Mouse (Mus musculus): ENCODE measurements around the gene Lrrc8b. TPM values are rescaled to one million over a fixed set of nuclear protein-coding genes. Genes with fewer than 3 reads are reported as not detected.

Gene Lrrc8b
- polyA plus RNA-seq, 1 experiment = 17.9 TPM

DNA sequence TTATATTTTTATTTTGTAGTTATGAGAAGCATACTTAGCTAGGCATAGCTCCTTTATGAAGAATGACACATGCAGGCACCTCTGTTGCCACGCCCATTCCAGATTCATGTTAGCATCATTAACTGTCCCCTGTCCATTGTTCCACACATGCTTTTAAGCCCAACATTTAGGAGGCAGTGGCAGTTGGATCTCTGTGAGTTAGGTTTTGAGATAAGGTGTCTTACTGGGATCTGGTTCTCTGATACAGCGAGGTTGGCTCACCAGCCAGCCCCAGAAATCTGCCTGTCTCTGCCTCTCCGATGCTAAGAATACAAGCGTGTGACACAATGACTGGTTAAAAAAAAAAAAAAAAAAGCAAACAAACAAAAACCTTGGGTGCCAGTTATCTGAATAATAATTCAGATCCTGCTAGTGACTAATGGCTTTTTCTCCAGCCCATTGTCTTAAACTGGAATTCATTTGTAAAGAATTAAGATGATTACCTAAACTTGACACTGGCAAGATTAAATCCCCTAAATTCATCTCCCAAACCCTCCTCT is 110.6 kb downstream of the Lrrc8b start:
- TF ChIP-seq CTCF (conservative IDR thresholded peaks at IDR 0.05; ENCODE audit: insufficient read depth, insufficient read length, low read depth, low read length) (no peak), POLR2A (IDR thresholded peaks at IDR 0.05; ENCODE audit: low read depth, low read length) (no peak)

GRCm38 (mm10) chr5:105526766-105527165 is 111.2 kb downstream of the Lrrc8b start:
- H3K27ac ChIP-seq (ENCODE audit: insufficient read depth, low read depth, low read length) = no peak overlapping the region; the same call in 1 of the 2 replicates
- DNase-seq = peak; percentile 20
- H3K4me3 ChIP-seq (ENCODE audit: insufficient read depth, low read depth, low read length) = no peak overlapping the region
- 71% methylated on average over 9 of the region's 9 CpGs for WGBS
- TF ChIP-seq CTCF (conservative IDR thresholded peaks at IDR 0.05; ENCODE audit: insufficient read depth, insufficient read length, low read depth, low read length) (no peak), POLR2A (IDR thresholded peaks at IDR 0.05; ENCODE audit: low read depth, low read length) (no peak)
- H3K36me3 ChIP-seq (ENCODE audit: control insufficient read depth, insufficient read depth, low read length) = no peaks in the 10 kb centered on the region
- H3K4me1 ChIP-seq (ENCODE audit: control insufficient read depth, insufficient read depth, low read length) = no peaks in the 10 kb centered on the region
- no peaks in the 10 kb centered on the region for H3K27me3 ChIP-seq (replicated peaks; ENCODE audit: control insufficient read depth, insufficient read depth, low read length)

More for the DNA sequence above, 110.6 kb downstream of the Lrrc8b start:
- H3K4me3 ChIP-seq (ENCODE audit: insufficient read depth, low read depth, low read length) = no peak overlapping the region
- no peak for DNase-seq
- no peaks in the 10 kb centered on the region for H3K36me3 ChIP-seq (ENCODE audit: control insufficient read depth, insufficient read depth, low read length)
- no peaks in the 10 kb centered on the region for H3K27me3 ChIP-seq (replicated peaks; ENCODE audit: control insufficient read depth, insufficient read depth, low read length)
- H3K27ac ChIP-seq (ENCODE audit: insufficient read depth, low read depth, low read length) = no peak overlapping the region; the same call in 1 of the 2 replicates
- WGBS = 85% methylated on average over 4 of the region's 4 CpGs
- no peaks in the 10 kb centered on the region for H3K4me1 ChIP-seq (ENCODE audit: control insufficient read depth, insufficient read depth, low read length)

- TF ChIP-seq POLR2A (IDR thresholded peaks at IDR 0.05; ENCODE audit: low read depth, low read length) (no peak), CTCF (conservative IDR thresholded peaks at IDR 0.05; ENCODE audit: insufficient read depth, insufficient read length, low read depth, low read length) (no peak)
- no peaks in the 10 kb centered on the region for H3K4me1 ChIP-seq (ENCODE audit: control insufficient read depth, insufficient read depth, low read length)
- WGBS = 62% methylated on average over 23 of the region's 23 CpGs
Measured at GRCm38 (mm10) chr5:105527477-105528331, 112.1 kb downstream of the Lrrc8b start.

DNA sequence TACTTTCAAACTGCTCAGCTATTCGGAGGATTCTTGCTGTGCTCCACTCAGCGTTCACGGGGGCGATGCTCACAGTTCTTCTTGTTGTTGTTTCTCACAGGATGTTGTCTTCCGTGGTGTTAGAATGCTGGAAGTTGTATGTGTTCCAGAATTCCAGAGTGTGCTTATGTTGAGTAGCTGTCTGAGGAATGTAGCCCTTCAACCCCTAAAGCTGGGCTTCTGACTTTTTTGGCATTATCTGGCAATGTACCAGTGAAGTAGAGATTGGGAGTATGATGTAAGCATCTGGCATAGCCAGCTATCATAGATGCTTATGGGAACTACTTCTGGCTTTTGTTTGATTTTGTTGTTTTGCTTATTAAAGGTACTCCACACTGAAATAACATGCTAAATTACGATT is 115.0 kb downstream of the Lrrc8b start:
- 53% methylated on average over 6 of the region's 6 CpGs for WGBS
- DNase-seq = no peak
- no peak for TF ChIP-seq POLR2A (IDR thresholded peaks at IDR 0.05; ENCODE audit: low read depth, low read length)
- TF ChIP-seq CTCF (conservative IDR thresholded peaks at IDR 0.05; ENCODE audit: insufficient read depth, insufficient read length, low read depth, low read length) = no peak
- H3K27me3 ChIP-seq (replicated peaks; ENCODE audit: control insufficient read depth, insufficient read depth, low read length) = no peaks in the 10 kb centered on the region
- no peak overlapping the region for H3K27ac ChIP-seq (ENCODE audit: insufficient read depth, low read depth, low read length)
- H3K4me1 ChIP-seq (ENCODE audit: control insufficient read depth, insufficient read depth, low read length) = no peaks in the 10 kb centered on the region
- no peaks in the 10 kb centered on the region for H3K36me3 ChIP-seq (ENCODE audit: control insufficient read depth, insufficient read depth, low read length)
- no peak overlapping the region for H3K4me3 ChIP-seq (ENCODE audit: insufficient read depth, low read depth, low read length)

More at GRCm38 (mm10) chr5:105527477-105528331, 112.1 kb downstream of the Lrrc8b start:
- Histone ChIP-seq H3K27ac (ENCODE audit: insufficient read depth, low read depth, low read length) (no peak overlapping the region), H3K36me3 (ENCODE audit: control insufficient read depth, insufficient read depth, low read length) (no peaks in the 10 kb centered on the region), H3K27me3 (replicated peaks; ENCODE audit: control insufficient read depth, insufficient read depth, low read length) (no peaks in the 10 kb centered on the region), H3K4me3 (ENCODE audit: insufficient read depth, low read depth, low read length) (no peak overlapping the region)
- peak; percentile 11 for DNase-seq

- H3K27me3 ChIP-seq (replicated peaks; ENCODE audit: control insufficient read depth, insufficient read depth, low read length) = no peaks in the 10 kb centered on the region
- no peaks in the 10 kb centered on the region for H3K4me1 ChIP-seq (ENCODE audit: control insufficient read depth, insufficient read depth, low read length)
- DNase-seq = no peak
- TF ChIP-seq POLR2A (IDR thresholded peaks at IDR 0.05; ENCODE audit: low read depth, low read length) = no peak
- TF ChIP-seq CTCF (conservative IDR thresholded peaks at IDR 0.05; ENCODE audit: insufficient read depth, insufficient read length, low read depth, low read length) = no peak
- no peaks in the 10 kb centered on the region for H3K36me3 ChIP-seq (ENCODE audit: control insufficient read depth, insufficient read depth, low read length)
- 94% methylated on average over 3 of the region's 3 CpGs for WGBS
- no peak overlapping the region for H3K27ac ChIP-seq (ENCODE audit: insufficient read depth, low read depth, low read length)
- H3K4me3 ChIP-seq (ENCODE audit: insufficient read depth, low read depth, low read length) = no peak overlapping the region
Measured at GRCm38 (mm10) chr5:105535186-105535585, 119.6 kb downstream of the Lrrc8b start.

DNA sequence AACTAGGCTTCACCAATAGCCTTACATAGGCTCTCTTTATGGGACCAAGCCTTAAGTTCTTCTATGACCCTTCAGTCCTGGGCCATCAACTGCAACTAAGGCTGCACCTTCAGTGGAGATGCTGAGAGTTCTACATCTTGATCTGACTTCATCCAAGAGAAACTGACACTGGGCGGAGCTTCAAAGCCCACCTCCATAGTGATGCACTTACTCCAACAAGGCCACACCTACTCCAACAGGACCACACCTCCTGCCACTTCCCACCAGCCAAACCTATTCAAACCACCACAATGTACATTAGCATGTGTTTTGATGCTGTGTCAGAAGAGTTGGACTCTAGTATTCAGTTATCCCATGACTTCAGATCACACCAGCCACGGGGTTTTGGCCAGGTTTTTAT is 120.6 kb downstream of the Lrrc8b start:
- no peak for DNase-seq
- WGBS = 95% methylated on average over 2 of the region's 2 CpGs
- TF ChIP-seq CTCF (conservative IDR thresholded peaks at IDR 0.05; ENCODE audit: insufficient read depth, insufficient read length, low read depth, low read length) (no peak), POLR2A (IDR thresholded peaks at IDR 0.05; ENCODE audit: low read depth, low read length) (no peak)

GRCm38 (mm10) chr5:105537101-105537723 is 121.6 kb downstream of the Lrrc8b start:
- TF ChIP-seq CTCF (conservative IDR thresholded peaks at IDR 0.05; ENCODE audit: insufficient read depth, insufficient read length, low read depth, low read length) (no peak), POLR2A (IDR thresholded peaks at IDR 0.05; ENCODE audit: low read depth, low read length) (no peak)
- H3K36me3 ChIP-seq (ENCODE audit: control insufficient read depth, insufficient read depth, low read length) = no peaks in the 10 kb centered on the region
- H3K27ac ChIP-seq (ENCODE audit: insufficient read depth, low read depth, low read length) = no peak overlapping the region
- DNase-seq = no peak
- no peaks in the 10 kb centered on the region for H3K4me1 ChIP-seq (ENCODE audit: control insufficient read depth, insufficient read depth, low read length)
- H3K27me3 ChIP-seq (replicated peaks; ENCODE audit: control insufficient read depth, insufficient read depth, low read length) = no peaks in the 10 kb centered on the region
- 41% methylated on average over 11 of the region's 11 CpGs for WGBS
- H3K4me3 ChIP-seq (ENCODE audit: insufficient read depth, low read depth, low read length) = no peak overlapping the region

More for the DNA sequence above, 120.6 kb downstream of the Lrrc8b start:
- Histone ChIP-seq H3K27ac (ENCODE audit: insufficient read depth, low read depth, low read length) (no peak overlapping the region), H3K4me1 (ENCODE audit: control insufficient read depth, insufficient read depth, low read length) (no peaks in the 10 kb centered on the region), H3K4me3 (ENCODE audit: insufficient read depth, low read depth, low read length) (no peak overlapping the region), H3K36me3 (ENCODE audit: control insufficient read depth, insufficient read depth, low read length) (no peaks in the 10 kb centered on the region), H3K27me3 (replicated peaks; ENCODE audit: control insufficient read depth, insufficient read depth, low read length) (no peaks in the 10 kb centered on the region)

Other genes starting within 250 kb of the Lrrc8b start
- 0.90 and 1.4 TPM in 2 replicates for gene Gbp10, start 176.2 kb upstream of the Lrrc8b start, polyA plus RNA-seq (2012; rRNA removed)
- 1.8 and 2.8 TPM in 2 replicates for gene Gm43302, start 122.1 kb upstream of the Lrrc8b start, polyA plus RNA-seq (2012; rRNA removed)
- gene Gbp6, start 122.1 kb upstream of the Lrrc8b start, polyA plus RNA-seq (2012; rRNA removed) = 3.5 and 4.2 TPM in 2 replicates
- 13.0 and 13.6 TPM in 2 replicates for gene Lrrc8c, start 103.6 kb downstream of the Lrrc8b start, polyA plus RNA-seq (2012; rRNA removed)

Data from kidney, adult 2 months (tissue).